Mouse (Mus musculus) lung, embryonic 15.5 days (tissue): ENCODE data around the gene 4933407L21Rik. TPM values are rescaled to one million over a fixed set of nuclear protein-coding genes. Genes with fewer than 3 reads are reported as not detected.
A peak's percentile ranks its signal among the peaks of the same experiment; 100 is the strongest.

ENCODE experiments used
- ATAC-seq: fragments of 200-750 bp; cut with Nextera tagmentation; 2 replicates; pipeline ENCODE4 v1.8.0; 2017; ENCODE audit warnings: moderate number of reproducible peaks, borderline replicate concordance; ENCODE audit not compliant: low FRiP score, low TSS enrichment; ENCODE audit errors: extremely low read depth
- H3K27ac ChIP-seq: fragments of 300-500 bp; sonication (generic); 2 replicates; pipeline ENCODE4 v1.5.1; 2015; ENCODE audit warnings: moderate library complexity, mild to moderate bottlenecking, inconsistent platforms
- H3K27me3 ChIP-seq: fragments of 300-500 bp; sonication (generic); 2 replicates; pipeline ENCODE4 v1.6.1; 2015; ENCODE audit warnings: inconsistent platforms
- H3K36me3 ChIP-seq: fragments of 300-500 bp; sonication (generic); 2 replicates; pipeline ENCODE4 v1.6.1; 2015; ENCODE audit warnings: inconsistent platforms
- H3K4me1 ChIP-seq: fragments of 300-500 bp; sonication (generic); 2 replicates; pipeline ENCODE4 v1.6.1; 2015; ENCODE audit warnings: inconsistent platforms
- H3K4me2 ChIP-seq: fragments of 300-500 bp; sonication (generic); 2 replicates; pipeline ENCODE4 v1.6.1; 2015; ENCODE audit warnings: inconsistent platforms, mild to moderate bottlenecking, moderate library complexity
- H3K4me3 ChIP-seq: fragments of 300-500 bp; sonication (generic); 2 replicates; pipeline ENCODE4 v1.5.1; 2015; ENCODE audit warnings: mild to moderate bottlenecking, inconsistent platforms
- H3K9ac ChIP-seq: fragments of 300-500 bp; sonication (generic); 2 replicates; pipeline ENCODE4 v1.6.1; 2015; ENCODE audit warnings: inconsistent platforms
- H3K9me3 ChIP-seq: fragments of 300-500 bp; sonication (generic); 2 replicates; pipeline ENCODE4 v1.6.1; 2016; ENCODE audit warnings: inconsistent platforms
- WGBS: fragments of 180-500 bp; shearing (Covaris S2); methylation state at CpG from one replicate; pipeline ENCODE4 v1.1.7; 2015; 5-methylcytosine and 5-hydroxymethylcytosine counted together
- polyA plus RNA-seq: library from polyadenylated mRNA; unstranded; fragments of >200 nt; fragmentation: Nextera tagmentation; extraction: Ambion mirVana; gene quantifications from 2 replicates; pipeline ENCODE4 v1.2.1, GENCODE M21; 2015

Gene 4933407L21Rik
- polyA plus RNA-seq, 1 experiment from 2014 or later: 0.47 TPM

- Histone ChIP-seq H3K9me3 (no peaks in the 10 kb centered on the region), H3K27me3 (no peaks in the 10 kb centered on the region), H3K4me2 (no peak overlapping the region), H3K36me3 (no peaks in the 10 kb centered on the region), H3K9ac (no peak overlapping the region), H3K4me1 (peaks cover 7% of the 10 kb centered on the region; the same call in 1 of the 2 replicates), H3K27ac (no peak overlapping the region), H3K4me3 (no peak overlapping the region)
- WGBS: 67% methylated on average over 7 of the region's 7 CpGs
- no peak for ATAC-seq
These were observed 6.6 kb upstream of the 4933407L21Rik start for GRCm38 (mm10) chr1:85921725-85922124.

- no peak overlapping the region for H3K27ac ChIP-seq
- no peaks in the 10 kb centered on the region for H3K9me3 ChIP-seq
- ATAC-seq: 0 out of 2 replicates have a peak, but pooled peaks have one; percentile 47
- H3K4me2 ChIP-seq: no peak overlapping the region
- H3K9ac ChIP-seq: no peak overlapping the region
- H3K36me3 ChIP-seq: no peaks in the 10 kb centered on the region
- H3K4me3 ChIP-seq: no peak overlapping the region
- H3K4me1 ChIP-seq: 0 out of 2 replicates have a peak, but pooled peaks cover 4% of the 10 kb centered on the region
- 55% methylated on average over 7 of the region's 7 CpGs for WGBS
- H3K27me3 ChIP-seq: no peaks in the 10 kb centered on the region
These were observed 6.0 kb upstream of the 4933407L21Rik start for GRCm38 (mm10) chr1:85922127-85922864.

DNA sequence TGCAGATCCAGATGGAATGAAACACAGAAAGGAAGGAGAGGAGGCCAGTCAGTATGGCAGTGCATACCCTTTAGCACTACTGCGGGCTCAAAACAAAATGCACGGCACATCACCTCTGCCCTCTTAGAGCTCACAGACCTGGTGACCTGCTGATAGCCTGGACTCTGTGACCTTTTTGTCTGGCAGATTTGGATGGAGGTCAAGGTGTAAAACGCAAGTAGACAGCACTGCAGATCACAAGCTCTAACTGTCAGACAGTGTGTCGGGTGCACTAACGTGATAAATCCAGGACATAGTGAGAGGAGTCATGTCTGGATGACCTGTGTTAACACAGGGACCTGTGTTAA, 5.4 kb upstream of the 4933407L21Rik start:
- no peak overlapping the region for H3K4me3 ChIP-seq
- no peaks in the 10 kb centered on the region for H3K27me3 ChIP-seq
- ATAC-seq: no peak
- no peak overlapping the region for H3K9ac ChIP-seq
- no peaks in the 10 kb centered on the region for H3K36me3 ChIP-seq
- H3K27ac ChIP-seq: no peak overlapping the region
- H3K4me1 ChIP-seq: 0 out of 2 replicates have a peak, but pooled peaks cover 4% of the 10 kb centered on the region
- no peaks in the 10 kb centered on the region for H3K9me3 ChIP-seq
- no peak overlapping the region for H3K4me2 ChIP-seq
- WGBS: 62% methylated on average over 5 of the region's 5 CpGs

DNA sequence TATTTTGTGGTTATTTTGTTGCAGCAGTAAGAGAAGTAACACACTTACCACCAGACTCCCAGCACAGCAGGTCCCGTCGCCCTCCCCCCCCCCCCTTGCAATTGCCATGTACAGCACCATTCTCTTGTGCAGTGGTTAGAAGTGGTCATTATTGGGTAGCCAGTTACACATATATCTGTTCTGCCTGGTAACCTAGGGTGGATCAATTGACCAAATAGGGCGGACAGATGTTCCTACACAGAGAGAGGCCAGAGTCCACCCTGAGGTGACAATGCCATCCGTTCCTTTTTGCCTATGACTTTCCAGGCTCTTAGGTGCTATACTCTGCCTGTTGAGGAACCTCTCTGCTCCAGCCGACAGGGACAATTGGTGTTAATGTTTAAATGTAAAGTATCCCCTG, 3.1 kb upstream of the 4933407L21Rik start:
- Histone ChIP-seq H3K9ac (no peak overlapping the region), H3K36me3 (no peaks in the 10 kb centered on the region), H3K4me1 (peaks cover 13% of the 10 kb centered on the region), H3K27ac (no peak overlapping the region), H3K4me3 (no peak overlapping the region), H3K9me3 (no peaks in the 10 kb centered on the region), H3K27me3 (no peaks in the 10 kb centered on the region), H3K4me2 (no peak overlapping the region)
- 85% methylated on average over 5 of the region's 5 CpGs for WGBS
- ATAC-seq: no peak

DNA sequence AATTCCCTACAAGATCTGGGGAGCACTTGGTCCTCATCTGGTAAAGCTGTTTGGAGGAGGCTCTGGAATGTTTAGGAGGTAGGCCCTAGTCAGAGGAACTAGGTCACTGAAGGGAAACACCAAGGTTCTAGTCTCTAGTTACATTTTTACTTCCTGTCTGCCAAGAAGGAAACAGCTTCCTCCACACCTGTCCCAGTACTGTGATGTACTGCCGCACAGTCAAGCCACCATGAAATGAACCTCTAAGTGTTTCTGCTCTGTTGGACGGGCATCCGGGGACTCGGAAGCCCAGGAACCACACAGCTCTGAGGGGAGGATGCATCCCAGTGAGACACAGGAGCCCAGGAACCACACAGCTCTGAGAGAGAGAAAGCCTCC, 394 bp downstream of the 4933407L21Rik start:
- no peaks in the 10 kb centered on the region for H3K27me3 ChIP-seq
- no peak overlapping the region for H3K9ac ChIP-seq
- H3K36me3 ChIP-seq: no peaks in the 10 kb centered on the region
- H3K4me1 ChIP-seq: peaks cover 21% of the 10 kb centered on the region
- no peaks in the 10 kb centered on the region for H3K9me3 ChIP-seq
- H3K4me2 ChIP-seq: no peak overlapping the region
- H3K27ac ChIP-seq: no peak overlapping the region
- ATAC-seq: no peak
- no peak overlapping the region for H3K4me3 ChIP-seq
- WGBS: 77% methylated on average over 4 of the region's 4 CpGs

DNA sequence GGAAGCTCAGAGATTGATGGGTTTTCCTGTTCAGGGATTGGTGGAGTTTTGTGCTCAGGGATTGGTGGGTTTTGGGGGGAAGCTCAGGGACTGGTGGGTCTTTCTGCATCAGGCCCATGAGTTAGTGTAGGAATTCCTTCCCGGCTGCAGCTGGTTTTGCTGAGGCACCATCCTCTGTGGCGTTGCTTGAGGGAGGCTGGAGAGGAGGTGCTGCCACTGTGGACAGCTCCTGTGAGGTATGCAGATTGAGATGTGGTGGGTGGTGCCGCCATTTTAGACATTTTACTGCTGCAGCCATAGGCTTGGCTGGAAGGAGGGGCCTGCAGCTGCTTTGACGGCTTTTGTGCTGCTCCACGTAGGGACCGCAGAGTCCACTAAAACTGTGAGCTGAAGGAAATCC, 1.1 kb downstream of the 4933407L21Rik start:
- 81% methylated on average over 6 of the region's 6 CpGs for WGBS
- Histone ChIP-seq H3K27me3 (no peaks in the 10 kb centered on the region), H3K27ac (no peak overlapping the region), H3K9me3 (no peaks in the 10 kb centered on the region), H3K4me3 (no peak overlapping the region), H3K36me3 (no peaks in the 10 kb centered on the region), H3K9ac (no peak overlapping the region), H3K4me1 (peaks cover 28% of the 10 kb centered on the region), H3K4me2 (no peak overlapping the region)
- no peak for ATAC-seq

DNA sequence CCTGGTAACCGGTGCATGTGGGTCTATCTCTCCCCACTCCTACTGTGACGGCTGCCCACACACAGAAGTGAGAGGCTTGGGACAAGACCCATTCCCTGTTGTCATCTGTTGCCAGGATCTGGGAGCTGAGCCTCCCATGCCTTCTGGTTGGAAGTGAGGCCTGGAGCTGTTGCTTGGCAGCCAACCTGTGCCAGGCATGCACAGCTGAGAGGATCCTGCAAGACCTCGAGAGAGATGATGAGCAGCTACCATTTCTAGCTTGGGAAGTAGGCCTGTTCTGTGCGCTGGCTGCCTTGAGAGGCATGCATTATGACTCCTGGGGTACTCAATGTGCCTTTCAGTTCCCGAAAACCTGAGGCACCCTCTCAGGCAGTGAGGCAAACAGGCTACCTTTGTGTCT, 2.9 kb downstream of the 4933407L21Rik start:
- no peak overlapping the region for H3K27ac ChIP-seq
- H3K36me3 ChIP-seq: no peaks in the 10 kb centered on the region
- WGBS: 76% methylated on average over 5 of the region's 5 CpGs
- H3K9ac ChIP-seq: no peak overlapping the region
- H3K4me2 ChIP-seq: no peak overlapping the region
- no peak for ATAC-seq
- H3K27me3 ChIP-seq: no peaks in the 10 kb centered on the region
- no peaks in the 10 kb centered on the region for H3K9me3 ChIP-seq
- H3K4me3 ChIP-seq: no peak overlapping the region
- peaks cover 28% of the 10 kb centered on the region for H3K4me1 ChIP-seq

DNA sequence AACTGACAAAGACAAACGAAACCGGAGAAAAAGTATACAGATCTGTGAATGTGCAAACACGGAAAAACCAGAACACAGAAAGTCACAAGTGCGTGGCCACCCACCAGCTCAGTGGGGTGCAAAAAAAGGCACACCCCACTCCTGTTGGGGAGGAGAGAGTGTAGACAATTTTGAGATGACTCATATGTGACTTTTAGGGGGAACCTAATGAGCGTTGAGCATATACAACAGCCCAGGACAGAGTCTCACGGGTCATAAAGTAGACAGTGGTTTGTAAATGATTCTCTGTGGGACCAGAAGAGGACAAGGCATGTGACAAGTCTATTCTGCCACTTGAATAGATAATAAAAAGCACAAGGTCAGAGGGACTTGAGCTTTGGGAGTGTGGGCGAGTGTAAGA, 4.9 kb downstream of the 4933407L21Rik start:
- Histone ChIP-seq H3K27ac (0 out of 2 replicates have a peak overlapping the region, but pooled peaks have one; percentile 48), H3K27me3 (no peaks in the 10 kb centered on the region), H3K4me3 (no peak overlapping the region), H3K4me1 (peaks cover 24% of the 10 kb centered on the region), H3K9ac (no peak overlapping the region), H3K4me2 (peak overlapping the region; percentile 21; the same call in 1 of the 2 replicates), H3K36me3 (no peaks in the 10 kb centered on the region), H3K9me3 (no peaks in the 10 kb centered on the region)
- no peak for ATAC-seq
- 4% methylated on average over 7 of the region's 7 CpGs for WGBS

- H3K27ac ChIP-seq: 0 out of 2 replicates have a peak overlapping the region, but pooled peaks have one; percentile 48
- no peaks in the 10 kb centered on the region for H3K9me3 ChIP-seq
- H3K36me3 ChIP-seq: no peaks in the 10 kb centered on the region
- H3K4me1 ChIP-seq: peaks cover 18% of the 10 kb centered on the region
- peak overlapping the region; percentile 21 for H3K4me2 ChIP-seq
- peak; percentile 43; the same call in 1 of the 2 replicates for ATAC-seq
- WGBS: 15% methylated on average over 11 of the region's 11 CpGs
- no peaks in the 10 kb centered on the region for H3K27me3 ChIP-seq
- no peak overlapping the region for H3K9ac ChIP-seq
- no peak overlapping the region for H3K4me3 ChIP-seq
These were observed 5.6 kb downstream of the 4933407L21Rik start for GRCm38 (mm10) chr1:85933631-85934465.

DNA sequence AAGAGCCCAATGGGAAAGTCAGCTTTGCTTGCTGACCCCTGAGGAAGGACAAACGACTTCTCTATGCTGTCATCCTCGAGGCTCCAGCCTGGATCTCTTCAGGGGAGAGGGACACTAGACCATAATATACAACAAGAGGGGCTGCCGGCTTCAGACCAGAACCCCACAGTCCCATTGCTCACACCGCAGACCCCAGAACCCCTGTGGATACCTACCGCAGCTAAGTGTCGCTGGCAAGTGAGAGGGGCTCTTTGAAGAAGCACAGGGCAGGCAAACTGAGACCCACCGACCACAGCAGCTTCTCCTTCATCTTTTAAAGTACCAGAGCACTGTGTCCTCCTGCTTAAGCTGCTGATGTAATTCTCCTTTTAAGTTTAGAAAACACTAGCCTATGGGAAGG, 6.3 kb downstream of the 4933407L21Rik start:
- no peaks in the 10 kb centered on the region for H3K36me3 ChIP-seq
- H3K4me3 ChIP-seq: no peak overlapping the region
- H3K4me2 ChIP-seq: no peak overlapping the region

GRCm38 (mm10) chr1:85935148-85935852, 7.0 kb downstream of the 4933407L21Rik start:
- H3K27ac ChIP-seq: no peak overlapping the region
- no peak overlapping the region for H3K4me2 ChIP-seq
- ATAC-seq: no peak
- no peaks in the 10 kb centered on the region for H3K27me3 ChIP-seq
- H3K36me3 ChIP-seq: no peaks in the 10 kb centered on the region
- 58% methylated on average over 8 of the region's 8 CpGs for WGBS
- peaks cover 18% of the 10 kb centered on the region for H3K4me1 ChIP-seq
- no peaks in the 10 kb centered on the region for H3K9me3 ChIP-seq
- no peak overlapping the region for H3K4me3 ChIP-seq
- no peak overlapping the region for H3K9ac ChIP-seq

More for the DNA sequence above, 6.3 kb downstream of the 4933407L21Rik start:
- H3K9ac ChIP-seq: no peak overlapping the region
- H3K9me3 ChIP-seq: no peaks in the 10 kb centered on the region
- 24% methylated on average over 7 of the region's 7 CpGs for whole genome bisulfite sequencing
- H3K27me3 ChIP-seq: no peaks in the 10 kb centered on the region
- ATAC-seq: no peak
- no peak overlapping the region for H3K27ac ChIP-seq
- H3K4me1 ChIP-seq: peaks cover 18% of the 10 kb centered on the region
